Mouse (Mus musculus) neural tube, embryonic 13.5 days (tissue): ENCODE data around the gene Tead1. TPM values are rescaled to one million over a fixed set of nuclear protein-coding genes. Genes with fewer than 3 reads are reported as not detected.
A peak's percentile ranks its signal among the peaks of the same experiment; 100 is the strongest.

ENCODE experiments used
- ATAC-seq: fragments of 200-750 bp; cut with Nextera tagmentation; 2 replicates; pipeline ENCODE4 v1.8.0; 2017; ENCODE audit warnings: low read depth, mild to moderate bottlenecking, moderate TSS enrichment, moderate library complexity
- H3K27ac ChIP-seq: fragments of 300-500 bp; sonication (generic); replicated peaks from 2 replicates; pipeline ENCODE4 v1.5.1; 2015; ENCODE audit warnings: moderate library complexity, mild to moderate bottlenecking, inconsistent platforms
- H3K27me3 ChIP-seq: fragments of 300-500 bp; sonication (generic); 2 replicates; pipeline ENCODE4 v1.6.1; 2015; ENCODE audit warnings: mild to moderate bottlenecking, inconsistent platforms
- H3K36me3 ChIP-seq: fragments of 300-500 bp; sonication (generic); 2 replicates; pipeline ENCODE4 v1.6.1; 2015; ENCODE audit warnings: mild to moderate bottlenecking, inconsistent platforms
- H3K4me1 ChIP-seq: fragments of 300-500 bp; sonication (generic); replicated peaks from 2 replicates; pipeline ENCODE4 v1.6.1; 2015; ENCODE audit warnings: inconsistent platforms
- H3K4me2 ChIP-seq: fragments of 300-500 bp; sonication (generic); 2 replicates; pipeline ENCODE4 v1.6.1; 2015; ENCODE audit warnings: inconsistent platforms, mild to moderate bottlenecking, moderate library complexity
- H3K4me3 ChIP-seq: fragments of 300-500 bp; sonication (generic); 2 replicates; pipeline ENCODE4 v1.5.1; 2015; ENCODE audit warnings: mild to moderate bottlenecking, inconsistent platforms
- H3K9ac ChIP-seq: fragments of 300-500 bp; sonication (generic); 2 replicates; pipeline ENCODE4 v1.6.1; 2015; ENCODE audit warnings: moderate library complexity, mild to moderate bottlenecking, inconsistent platforms
- H3K9me3 ChIP-seq: fragments of 300-500 bp; sonication (generic); 2 replicates; pipeline ENCODE4 v1.6.1; 2016; ENCODE audit warnings: inconsistent platforms
- WGBS: fragments of 180-500 bp; shearing (Covaris S2); methylation state at CpG from one replicate; pipeline ENCODE4 v1.1.7; 2015; 5-methylcytosine and 5-hydroxymethylcytosine counted together
- polyA plus RNA-seq: library from polyadenylated mRNA; unstranded; fragments of >200 nt; fragmentation: Nextera tagmentation; extraction: Ambion mirVana; gene quantifications from 2 replicates; pipeline ENCODE4 v1.2.1, GENCODE M21; 2015

Tead1 gene
- polyA plus RNA-seq, 1 experiment from 2014 or later = 18.5 TPM

GRCm38 (mm10) chr7:112688425-112689001 lies 9.4 kb downstream of the Tead1 start:
- Histone ChIP-seq H3K27me3 (no peaks in the 10 kb centered on the region; the same call in 1 of the 2 replicates), H3K36me3 (no peaks in the 10 kb centered on the region), H3K27ac (no peak overlapping the region), H3K9me3 (no peaks in the 10 kb centered on the region), H3K9ac (no peak overlapping the region), H3K4me1 (peaks cover 86% of the 10 kb centered on the region), H3K4me2 (no peak overlapping the region), H3K4me3 (no peak overlapping the region)
- WGBS = 38% methylated on average over 9 of the region's 9 CpGs
- ATAC-seq = no peak

DNA sequence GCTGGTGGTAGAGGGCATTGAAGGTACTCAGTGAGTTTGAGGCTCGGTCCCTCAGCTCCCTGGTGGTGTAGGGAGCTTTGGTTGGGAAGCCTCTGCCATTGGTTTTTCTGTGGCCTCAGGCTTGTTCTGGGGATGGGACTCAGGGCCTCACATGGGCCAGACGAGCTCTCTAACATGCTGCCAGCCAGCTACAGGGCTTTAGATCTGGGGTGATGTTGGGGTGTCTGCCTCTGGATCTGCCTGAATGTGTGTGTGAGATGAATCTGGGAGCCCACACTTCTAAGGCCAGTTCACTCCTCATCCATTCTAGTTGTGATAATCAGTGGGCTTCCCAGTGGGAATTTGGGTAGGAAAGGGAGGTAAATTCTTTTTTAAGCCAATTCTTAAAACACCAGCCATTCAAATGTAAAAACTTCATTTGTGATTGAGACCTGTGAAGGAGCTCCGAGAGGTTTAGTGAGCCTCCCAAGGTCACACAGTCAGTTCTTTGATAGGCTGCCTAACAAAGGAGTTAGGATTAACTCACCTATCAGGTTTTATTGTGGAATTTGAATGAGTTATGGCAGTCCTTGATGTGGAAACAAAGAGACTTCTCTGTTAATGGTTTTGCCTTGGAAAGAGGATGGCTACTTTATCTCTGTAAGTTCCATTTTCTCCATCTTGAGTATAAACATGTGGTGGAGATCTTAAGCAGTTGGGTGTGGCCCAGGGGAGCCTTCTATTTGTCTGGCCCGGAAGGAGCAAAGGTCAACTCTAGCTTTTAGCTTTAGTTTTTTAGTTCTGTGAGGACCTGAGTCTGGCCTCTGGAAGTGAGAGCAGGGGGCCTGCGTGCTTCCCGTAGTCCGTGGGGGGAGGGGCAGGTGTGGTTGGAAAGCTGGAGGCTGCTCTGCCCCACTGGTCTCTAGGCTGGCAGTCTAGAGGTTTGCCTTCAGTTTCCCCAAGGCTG lies 12.0 kb downstream of the Tead1 start:
- WGBS = 19% methylated on average over 7 of the region's 7 CpGs
- Histone ChIP-seq H3K9ac (no peak overlapping the region), H3K27me3 (no peaks in the 10 kb centered on the region), H3K4me3 (no peak overlapping the region), H3K27ac (no peak overlapping the region), H3K4me1 (peaks cover 75% of the 10 kb centered on the region), H3K9me3 (no peaks in the 10 kb centered on the region), H3K36me3 (no peaks in the 10 kb centered on the region), H3K4me2 (no peak overlapping the region)
- ATAC-seq = no peak

DNA sequence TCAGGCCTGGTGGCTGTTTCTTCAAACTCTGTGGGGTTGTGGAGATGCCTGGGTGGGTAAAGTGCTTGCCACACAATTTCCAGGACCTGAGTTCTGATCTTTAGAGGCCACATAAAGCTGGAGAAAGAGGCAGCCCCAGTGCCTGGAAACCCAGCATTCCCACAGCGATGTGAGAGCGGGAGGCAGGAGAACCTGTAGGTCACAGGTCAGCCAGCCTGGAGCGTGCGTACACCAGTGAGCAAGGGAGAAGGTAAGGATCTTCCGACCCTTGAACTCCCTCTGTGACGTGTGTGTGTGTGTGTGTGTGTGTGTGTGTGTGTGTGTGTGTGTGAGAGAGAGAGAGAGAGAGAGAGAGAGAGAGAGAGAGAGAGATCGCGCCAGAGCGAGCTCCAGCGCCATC lies 14.4 kb downstream of the Tead1 start:
- WGBS = 80% methylated on average over 10 of the region's 10 CpGs
- H3K4me1 ChIP-seq = peaks cover 77% of the 10 kb centered on the region

GRCm38 (mm10) chr7:112696777-112697161 lies 17.7 kb downstream of the Tead1 start:
- Histone ChIP-seq H3K4me2 (no peak overlapping the region), H3K27me3 (no peaks in the 10 kb centered on the region), H3K4me1 (peaks cover 68% of the 10 kb centered on the region), H3K36me3 (no peaks in the 10 kb centered on the region), H3K9me3 (no peaks in the 10 kb centered on the region), H3K4me3 (no peak overlapping the region), H3K27ac (peak overlapping the region; percentile 53), H3K9ac (no peak overlapping the region)
- ATAC-seq = no peak
- WGBS = 44% methylated on average over 4 of the region's 4 CpGs

More for the DNA sequence above, 14.4 kb downstream of the Tead1 start:
- H3K9me3 ChIP-seq = no peaks in the 10 kb centered on the region
- H3K4me3 ChIP-seq = no peak overlapping the region
- ATAC-seq = no peak
- H3K27ac ChIP-seq = no peak overlapping the region
- no peaks in the 10 kb centered on the region for H3K36me3 ChIP-seq
- no peaks in the 10 kb centered on the region for H3K27me3 ChIP-seq
- no peak overlapping the region for H3K9ac ChIP-seq
- no peak overlapping the region for H3K4me2 ChIP-seq

GRCm38 (mm10) chr7:112697162-112697841 lies 18.2 kb downstream of the Tead1 start:
- peak overlapping the region; percentile 53 for H3K27ac ChIP-seq
- no peak overlapping the region for H3K4me3 ChIP-seq
- no peaks in the 10 kb centered on the region for H3K9me3 ChIP-seq
- WGBS = 10% methylated on average over 10 of the region's 10 CpGs
- peak overlapping the region; percentile 52 for H3K9ac ChIP-seq
- H3K27me3 ChIP-seq = no peaks in the 10 kb centered on the region
- H3K36me3 ChIP-seq = no peaks in the 10 kb centered on the region
- ATAC-seq = 0 out of 2 replicates have a peak, but pooled peaks have one; percentile 21
- peaks cover 63% of the 10 kb centered on the region for H3K4me1 ChIP-seq
- H3K4me2 ChIP-seq = peak overlapping the region; percentile 17

DNA sequence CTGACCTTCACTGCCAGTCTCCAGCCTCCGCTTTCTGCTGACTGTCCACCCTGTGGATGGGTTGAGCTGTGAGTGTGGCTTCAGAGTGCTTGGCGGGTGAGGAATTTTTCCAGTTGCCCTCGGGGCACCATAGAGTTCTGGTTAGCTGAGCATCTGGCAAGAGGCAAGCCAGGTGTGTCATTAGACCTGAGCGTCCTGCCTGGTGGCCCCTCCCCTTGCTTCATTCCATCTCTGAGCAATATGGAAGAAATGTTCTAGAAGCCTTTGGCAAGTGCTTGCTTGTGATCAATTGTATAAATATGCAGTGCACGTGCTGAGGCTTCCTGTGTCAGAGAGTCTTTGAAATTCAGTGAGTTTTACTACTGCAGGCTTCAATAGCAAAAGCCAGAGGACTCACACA lies 21.0 kb downstream of the Tead1 start:
- Histone ChIP-seq H3K9me3 (no peaks in the 10 kb centered on the region), H3K36me3 (no peaks in the 10 kb centered on the region), H3K27ac (no peak overlapping the region), H3K4me1 (peaks cover 54% of the 10 kb centered on the region), H3K4me3 (no peak overlapping the region), H3K4me2 (no peak overlapping the region), H3K9ac (no peak overlapping the region), H3K27me3 (no peaks in the 10 kb centered on the region)
- ATAC-seq = no peak
- 47% methylated on average over 5 of the region's 5 CpGs for WGBS

GRCm38 (mm10) chr7:112703341-112703740 lies 24.2 kb downstream of the Tead1 start:
- WGBS = 89% methylated on average over 4 of the region's 4 CpGs
- no peak overlapping the region for H3K4me2 ChIP-seq
- no peak for ATAC-seq
- H3K27ac ChIP-seq = no peak overlapping the region
- no peak overlapping the region for H3K4me3 ChIP-seq
- no peaks in the 10 kb centered on the region for H3K9me3 ChIP-seq
- peaks cover 31% of the 10 kb centered on the region for H3K4me1 ChIP-seq
- H3K27me3 ChIP-seq = no peaks in the 10 kb centered on the region
- no peaks in the 10 kb centered on the region for H3K36me3 ChIP-seq
- H3K9ac ChIP-seq = no peak overlapping the region

GRCm38 (mm10) chr7:112705870-112706269 lies 26.8 kb downstream of the Tead1 start:
- Histone ChIP-seq H3K9ac (no peak overlapping the region), H3K27ac (no peak overlapping the region), H3K4me3 (no peak overlapping the region), H3K4me1 (peaks cover 22% of the 10 kb centered on the region), H3K9me3 (no peaks in the 10 kb centered on the region), H3K4me2 (no peak overlapping the region), H3K36me3 (no peaks in the 10 kb centered on the region), H3K27me3 (no peaks in the 10 kb centered on the region)
- no peak for ATAC-seq
- 47% methylated on average over 9 of the region's 9 CpGs for WGBS

DNA sequence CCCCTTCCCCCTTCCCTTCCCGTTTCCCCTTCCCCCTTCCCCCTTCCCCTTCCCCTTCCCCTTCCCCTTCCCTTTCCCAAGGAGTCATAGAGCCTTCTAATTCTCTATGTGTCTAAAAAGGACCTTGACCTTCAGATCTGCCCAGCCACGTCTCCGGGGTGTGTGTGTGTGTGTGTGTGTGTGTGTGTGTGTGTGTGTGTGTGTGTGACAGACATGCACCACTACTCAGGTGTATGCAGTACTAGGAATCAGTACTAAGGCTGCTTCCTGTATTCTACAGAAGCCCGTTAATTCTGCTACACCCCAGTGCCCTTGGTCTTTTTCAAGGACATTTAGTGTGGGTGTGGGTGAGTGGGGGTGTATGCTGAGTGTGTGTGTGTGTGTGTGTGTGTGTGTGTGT lies 27.6 kb downstream of the Tead1 start:
- no peaks in the 10 kb centered on the region for H3K9me3 ChIP-seq
- no peaks in the 10 kb centered on the region for H3K36me3 ChIP-seq
- H3K27ac ChIP-seq = no peak overlapping the region
- peaks cover 24% of the 10 kb centered on the region for H3K4me1 ChIP-seq
- no peak overlapping the region for H3K4me2 ChIP-seq
- H3K27me3 ChIP-seq = no peaks in the 10 kb centered on the region
- no peak overlapping the region for H3K9ac ChIP-seq
- no peak for ATAC-seq
- no peak overlapping the region for H3K4me3 ChIP-seq
- 81% methylated on average over 3 of the region's 4 CpGs for whole genome bisulfite sequencing

- no peaks in the 10 kb centered on the region for H3K9me3 ChIP-seq
- no peak for ATAC-seq
- no peak overlapping the region for H3K27ac ChIP-seq
- H3K4me3 ChIP-seq = no peak overlapping the region
- H3K27me3 ChIP-seq = no peaks in the 10 kb centered on the region
- H3K9ac ChIP-seq = no peak overlapping the region
- 86% methylated on average over 7 of the region's 7 CpGs for WGBS
- H3K4me1 ChIP-seq = peaks cover 42% of the 10 kb centered on the region
- H3K36me3 ChIP-seq = no peaks in the 10 kb centered on the region
- H3K4me2 ChIP-seq = no peak overlapping the region
These were observed 31.4 kb downstream of the Tead1 start for GRCm38 (mm10) chr7:112710409-112711107.

DNA sequence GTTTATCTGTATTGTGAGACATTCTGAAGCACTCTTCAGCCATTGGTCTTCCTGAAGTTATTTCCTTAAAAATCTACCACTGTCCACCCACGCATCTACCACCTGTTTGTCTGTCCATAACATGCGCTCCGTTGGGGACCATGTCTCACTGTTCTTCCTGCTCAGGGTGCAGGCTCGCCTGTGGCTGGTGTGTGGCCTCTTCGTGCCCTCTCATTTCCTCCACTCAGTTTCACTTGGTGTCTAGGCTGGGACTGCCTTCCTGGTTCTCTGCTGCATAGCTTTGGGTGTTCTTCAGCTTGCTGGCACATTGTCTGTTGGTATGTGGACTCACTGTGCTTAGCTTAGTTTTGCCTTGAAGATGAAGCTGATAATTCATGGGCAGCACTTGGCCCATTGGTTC lies 32.9 kb downstream of the Tead1 start:
- Histone ChIP-seq H3K4me3 (no peak overlapping the region), H3K9ac (no peak overlapping the region), H3K27ac (no peak overlapping the region), H3K27me3 (no peaks in the 10 kb centered on the region), H3K4me1 (peaks cover 48% of the 10 kb centered on the region), H3K9me3 (no peaks in the 10 kb centered on the region), H3K4me2 (no peak overlapping the region), H3K36me3 (no peaks in the 10 kb centered on the region)
- ATAC-seq = no peak
- 87% methylated on average over 5 of the region's 5 CpGs for WGBS

DNA sequence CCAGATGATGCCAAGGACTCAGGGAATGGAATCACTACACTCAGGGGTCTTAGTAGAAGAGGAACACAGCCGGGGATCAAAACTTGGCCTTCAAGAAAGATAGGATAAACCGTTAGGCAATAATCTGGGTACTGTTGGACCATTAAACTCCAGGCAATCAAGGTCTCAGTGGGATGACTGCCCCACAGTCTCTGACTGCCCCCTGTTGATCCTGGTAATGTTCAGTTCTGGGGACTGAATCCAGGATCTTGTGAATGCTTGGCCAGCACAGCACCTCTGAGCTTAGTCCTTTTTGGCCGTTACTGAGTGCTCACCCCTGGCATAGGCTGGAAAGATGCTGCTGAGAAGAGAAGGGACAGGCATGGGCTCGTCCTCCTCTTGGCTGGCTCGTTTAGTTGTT lies 34.4 kb downstream of the Tead1 start:
- Histone ChIP-seq H3K27me3 (no peaks in the 10 kb centered on the region), H3K4me3 (no peak overlapping the region), H3K4me2 (no peak overlapping the region), H3K4me1 (peaks cover 62% of the 10 kb centered on the region), H3K9ac (no peak overlapping the region), H3K36me3 (no peaks in the 10 kb centered on the region), H3K9me3 (no peaks in the 10 kb centered on the region), H3K27ac (no peak overlapping the region)
- ATAC-seq = no peak
- WGBS = 38% methylated on average over 5 of the region's 5 CpGs
